Mouse (Mus musculus) retina, postnatal 1 day (tissue): ENCODE measurements around the gene Vmn1r11.

Experiments
- DNase-seq: peaks from one replicate; pipeline ENCODE4 v3.0.0-alpha.2; 2012

The Vmn1r11 gene

DNA sequence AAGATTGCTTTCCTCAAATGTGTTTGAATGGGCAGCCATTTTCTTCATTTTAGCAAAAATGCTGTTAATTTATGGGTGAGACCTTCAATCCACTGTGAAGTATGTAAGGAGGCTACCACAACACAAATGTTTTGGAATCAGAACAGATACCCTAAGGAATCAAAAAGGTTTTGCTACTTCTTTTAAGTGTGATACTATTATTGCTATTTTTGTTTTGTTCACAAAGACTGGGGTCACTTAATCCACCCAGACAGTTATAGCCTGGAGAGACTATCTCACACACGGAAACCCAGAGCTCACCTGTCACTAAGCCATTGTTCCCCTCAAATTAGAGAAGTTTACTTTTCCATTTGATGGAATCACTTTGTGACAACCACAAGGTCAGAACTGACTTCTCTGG lies at the start of gene Vmn1r11:
Vmn1r11 (plus strand) TSS at position 301 of the 400 bp plus-strand sequence.
- no peak for DNase-seq

DNA sequence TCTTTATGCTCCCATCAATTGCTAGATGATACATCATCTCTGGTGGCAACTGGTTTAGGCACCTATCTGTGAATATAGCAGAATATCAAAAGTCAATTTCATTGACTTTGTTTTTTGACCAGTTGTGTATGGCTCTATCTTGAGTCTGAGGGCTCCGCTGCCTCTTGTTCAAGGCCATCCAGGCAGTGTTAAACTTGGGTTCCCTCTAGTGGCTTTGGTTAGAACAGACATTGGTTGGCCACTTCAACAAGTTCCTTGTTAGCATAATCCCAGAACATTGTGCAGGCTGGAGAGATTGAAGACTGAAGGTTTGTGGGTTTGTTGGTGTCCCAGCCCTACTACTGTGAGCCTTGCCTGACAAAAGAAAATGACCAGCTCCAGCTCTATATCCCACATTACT lies 26.9 kb upstream of the Vmn1r11 start:
- DNase-seq, result peak; percentile 9

DNA sequence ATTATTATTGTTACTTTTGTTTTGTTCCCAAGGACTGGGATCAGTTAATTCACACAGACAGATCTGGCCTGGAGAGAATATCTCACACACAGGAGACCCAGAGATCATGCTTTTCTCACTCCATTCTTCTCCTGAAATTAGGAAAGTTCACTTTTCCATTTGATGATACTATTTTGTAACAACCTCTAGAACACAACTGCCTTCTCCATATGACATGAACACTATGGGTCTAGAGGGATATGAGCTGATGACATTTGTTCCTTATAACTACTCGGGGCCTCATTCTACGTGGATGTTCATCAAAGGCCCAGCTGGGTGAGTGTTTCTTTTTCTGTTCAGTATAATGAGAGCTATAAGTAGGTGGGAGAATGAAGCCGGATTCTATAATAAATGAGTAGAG lies 24.1 kb upstream of the Vmn1r11 start, which contains the start of gene Vmn1r10:
Vmn1r10 (plus strand) TSS at position 301 of the 400 bp plus-strand sequence.
- no peak for DNase-seq

DNA sequence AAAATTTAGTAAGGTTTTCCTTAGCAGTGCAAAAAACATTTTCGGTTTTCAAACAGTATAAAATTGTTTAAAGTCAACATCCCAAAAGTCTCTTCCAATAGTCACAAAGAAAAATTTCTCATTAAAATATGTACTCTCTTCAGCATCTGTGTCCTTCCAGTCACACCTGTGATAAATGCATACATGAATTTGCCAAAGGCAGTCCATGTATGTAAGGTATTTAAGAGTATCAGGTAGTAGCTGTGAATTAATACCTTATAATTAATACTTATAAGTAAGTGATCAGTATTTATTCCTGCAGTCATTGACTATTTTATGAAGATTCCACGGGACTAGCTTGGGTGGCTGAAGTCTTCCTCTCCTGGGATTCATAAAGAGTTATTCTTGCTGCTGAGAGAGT lies 23.4 kb downstream of the Vmn1r11 start, which contains the start of gene Vmn1r12:
Vmn1r12 (plus strand) TSS at position 301 of the 400 bp plus-strand sequence.
- DNase-seq, result no peak
